Mouse (Mus musculus) stomach, postnatal 0 days (tissue): Measurements from ENCODE around the gene Kif26a.

Experiments
- CTCF ChIP-seq: IDR thresholded peaks from 2 replicates; pipeline ENCODE4 v1.5.1; 2016; ENCODE audit warnings: antibody characterized with exemption, low read depth, mild to moderate bottlenecking, moderate library complexity
- EP300 ChIP-seq: optimal IDR thresholded peaks from 2 replicates; pipeline ENCODE3; 2016; ENCODE audit warnings: antibody characterized with exemption

DNA sequence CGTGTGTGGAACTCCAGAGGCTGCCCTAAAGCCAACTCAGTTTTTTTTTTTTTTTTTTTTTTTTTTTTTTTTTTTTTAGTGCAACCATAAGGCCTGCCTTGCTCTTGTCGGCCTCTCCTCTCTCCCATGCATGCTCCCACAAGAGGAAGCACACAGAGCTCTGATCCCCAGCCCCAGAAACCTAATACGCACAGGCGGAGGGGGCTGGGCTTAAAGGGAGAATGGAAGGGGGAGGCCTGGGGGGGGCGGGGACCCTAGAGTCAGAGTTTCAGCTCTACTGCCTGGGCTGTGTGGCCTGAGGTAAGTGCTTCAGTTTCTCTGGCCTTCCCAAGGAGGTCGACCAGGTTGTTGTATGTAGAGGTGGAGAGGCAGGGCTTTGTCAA lies 6.0 kb downstream of the Kif26a start:
- TF ChIP-seq CTCF (no peak), EP300 (no peak)
